Mouse (Mus musculus) layer of hippocampus, adult 9-11 months (tissue): ENCODE measurements around the gene Gpr25.

Experiments
- DNase-seq: peaks from one replicate; pipeline ENCODE4 v3.0.0; 2022

The Gpr25 gene

DNA sequence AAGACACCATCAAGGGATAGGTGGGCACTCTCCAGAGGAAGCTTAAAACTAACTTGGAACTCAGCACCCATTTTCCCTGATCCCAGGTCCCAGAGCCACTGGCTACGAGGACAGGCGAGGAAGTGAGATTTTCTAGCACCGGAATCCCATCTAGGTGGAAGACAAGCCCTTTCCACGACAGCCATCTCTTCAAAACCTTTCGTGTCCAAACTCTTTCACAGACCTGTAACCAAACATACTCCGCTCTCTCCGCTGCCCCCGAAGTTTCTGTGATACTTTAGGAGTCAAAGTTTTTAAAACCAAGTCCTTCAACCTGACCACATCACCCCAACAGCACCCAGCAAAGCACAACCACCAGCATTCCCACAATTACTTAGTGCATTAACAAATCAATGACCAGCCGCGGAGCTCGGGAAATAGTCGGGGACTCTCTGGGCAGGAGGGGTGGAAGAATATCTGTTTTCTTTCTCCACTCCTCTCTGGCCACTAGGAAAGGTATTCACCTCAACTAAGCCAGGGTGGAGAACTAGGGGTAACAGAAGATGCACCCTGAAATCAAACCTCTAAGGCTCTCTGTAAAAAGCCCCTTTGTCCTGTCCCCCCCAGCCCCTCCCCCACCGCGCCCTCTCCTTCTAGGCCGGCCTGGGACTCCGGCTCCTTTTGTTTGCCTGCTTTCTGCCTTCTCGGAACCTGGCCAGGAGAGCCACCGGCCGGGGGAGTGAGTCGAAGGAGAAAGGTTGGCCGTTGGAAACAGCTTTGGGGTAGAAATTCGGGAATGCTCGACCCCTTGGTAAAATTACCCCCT, 27.5 kb downstream of the Gpr25 start:
- no peak for DNase-seq

GRCm38 (mm10) chr1:136232285-136232926, 28.3 kb downstream of the Gpr25 start:
- no peak for DNase-seq

GRCm38 (mm10) chr1:136231596-136231995, 29.1 kb downstream of the Gpr25 start:
- DNase-seq: no peak

GRCm38 (mm10) chr1:136230201-136230600, 30.5 kb downstream of the Gpr25 start:
- DNase-seq: no peak

GRCm38 (mm10) chr1:136229040-136229373, 31.7 kb downstream of the Gpr25 start:
- no peak for DNase-seq

DNA sequence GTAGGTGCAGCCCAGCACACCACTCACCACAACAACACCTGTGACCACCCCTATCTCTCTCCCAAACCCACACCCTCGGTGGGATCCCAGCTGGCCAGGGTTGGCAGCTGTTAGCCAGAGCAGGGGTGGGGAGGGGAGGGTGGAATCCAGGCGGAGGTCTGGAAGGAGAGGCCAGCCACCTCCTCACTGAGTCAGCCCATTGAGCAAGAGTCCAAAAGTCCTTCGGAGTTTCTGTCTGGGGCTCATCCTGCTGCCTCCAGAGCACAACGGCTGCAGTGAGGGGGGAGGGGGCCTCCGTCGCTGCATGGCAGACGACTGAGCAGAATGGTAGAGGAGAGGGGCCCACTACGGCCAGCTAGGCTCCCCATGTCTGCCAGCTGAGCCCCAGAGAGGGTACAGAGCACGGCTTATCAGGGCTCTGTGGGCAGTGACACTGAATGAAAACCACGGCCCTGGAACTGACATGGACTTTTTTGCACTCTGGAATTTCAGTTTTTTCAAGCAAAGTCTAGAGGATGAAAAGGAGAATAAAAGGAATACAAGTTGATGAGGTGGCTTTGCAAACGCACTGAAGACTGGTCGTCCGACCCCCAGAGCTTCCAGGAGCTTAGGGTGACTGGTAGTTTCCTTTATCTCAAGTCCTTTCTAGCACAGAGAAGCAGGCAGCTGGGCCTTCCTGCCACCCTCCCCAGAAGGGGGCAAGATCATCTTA, 32.2 kb downstream of the Gpr25 start:
- no peak for DNase-seq

DNA sequence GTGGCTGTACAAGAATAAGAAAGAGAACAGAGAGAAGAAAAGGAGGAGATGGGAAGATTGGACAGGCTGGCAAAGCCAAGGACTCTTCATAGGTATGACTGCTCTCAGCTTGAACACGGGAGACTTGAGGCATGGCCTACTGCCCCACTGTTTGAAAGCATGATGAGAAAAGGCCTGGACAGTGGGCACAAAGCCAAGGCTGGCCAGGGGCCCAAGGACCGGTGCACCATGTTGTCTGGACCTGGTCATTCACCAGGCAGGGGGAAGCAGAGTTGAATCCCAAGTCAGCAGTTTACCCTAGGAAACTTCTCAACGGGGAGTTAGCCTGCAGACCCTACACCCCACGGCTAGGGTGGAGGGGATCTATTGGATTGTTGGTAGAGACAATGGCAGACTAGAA, 32.8 kb downstream of the Gpr25 start:
- DNase-seq: no peak

DNA sequence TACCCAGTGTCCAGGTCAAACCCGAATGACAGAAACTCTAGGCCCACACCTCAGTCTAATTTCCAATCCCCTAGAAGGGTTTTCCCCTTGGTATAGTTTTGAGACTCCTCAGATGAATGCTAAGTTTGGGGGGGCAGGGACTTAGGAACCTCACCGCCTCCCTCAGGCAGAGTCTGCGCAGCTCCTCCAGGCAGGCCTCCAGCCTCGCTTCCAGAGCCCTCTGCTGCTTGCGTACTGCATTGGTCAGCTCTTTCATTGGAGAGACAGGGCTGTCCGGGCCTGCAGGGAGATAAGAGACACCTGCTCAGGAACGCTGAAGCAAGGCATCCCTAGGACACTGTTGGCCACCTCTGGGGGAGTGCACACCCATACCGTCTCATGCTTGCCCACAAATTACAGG, 34.0 kb downstream of the Gpr25 start:
- DNase-seq: no peak

DNA sequence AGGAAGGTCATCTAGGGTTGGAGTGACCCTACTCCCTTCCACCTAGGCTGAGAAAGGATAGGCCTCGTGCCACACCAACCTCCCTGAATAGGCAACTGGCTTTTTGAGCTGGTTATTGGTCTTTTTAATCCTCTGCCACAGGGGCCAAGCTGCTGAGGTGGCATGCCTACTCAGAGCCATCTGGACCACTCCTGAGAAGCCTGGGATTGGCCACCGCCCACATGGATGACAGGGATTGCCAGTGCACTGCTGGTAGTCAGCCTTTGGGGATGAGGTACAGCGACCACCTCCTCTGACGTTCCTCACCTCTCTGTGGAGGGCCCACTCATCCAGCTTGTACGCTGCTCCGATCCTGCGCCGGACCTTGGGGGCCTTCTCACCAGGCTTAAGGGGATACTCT, 34.8 kb downstream of the Gpr25 start:
- no peak for DNase-seq

- no peak for DNase-seq
Observed at GRCm38 (mm10) chr1:136223758-136224342, 36.8 kb downstream of the Gpr25 start.

DNA sequence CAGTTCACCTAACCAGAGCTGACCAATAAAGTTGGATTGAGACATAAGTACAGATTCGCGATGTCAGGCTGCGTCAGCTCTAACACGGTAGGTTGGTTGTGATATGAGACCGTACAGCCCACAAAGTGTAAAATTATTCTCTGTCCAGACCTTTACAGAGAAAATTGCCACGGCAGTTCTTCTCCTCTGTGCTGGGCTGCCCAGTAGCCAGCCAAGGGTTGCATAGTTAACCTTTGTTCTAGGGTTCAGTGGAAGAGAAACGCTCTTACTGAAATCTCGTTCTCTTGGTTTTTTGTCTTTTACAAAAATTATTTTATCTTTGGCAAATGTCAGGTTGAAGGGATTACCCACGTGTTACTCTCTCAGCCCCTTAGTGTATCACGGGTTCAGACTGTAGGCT, 38.3 kb downstream of the Gpr25 start:
- DNase-seq: no peak

DNA sequence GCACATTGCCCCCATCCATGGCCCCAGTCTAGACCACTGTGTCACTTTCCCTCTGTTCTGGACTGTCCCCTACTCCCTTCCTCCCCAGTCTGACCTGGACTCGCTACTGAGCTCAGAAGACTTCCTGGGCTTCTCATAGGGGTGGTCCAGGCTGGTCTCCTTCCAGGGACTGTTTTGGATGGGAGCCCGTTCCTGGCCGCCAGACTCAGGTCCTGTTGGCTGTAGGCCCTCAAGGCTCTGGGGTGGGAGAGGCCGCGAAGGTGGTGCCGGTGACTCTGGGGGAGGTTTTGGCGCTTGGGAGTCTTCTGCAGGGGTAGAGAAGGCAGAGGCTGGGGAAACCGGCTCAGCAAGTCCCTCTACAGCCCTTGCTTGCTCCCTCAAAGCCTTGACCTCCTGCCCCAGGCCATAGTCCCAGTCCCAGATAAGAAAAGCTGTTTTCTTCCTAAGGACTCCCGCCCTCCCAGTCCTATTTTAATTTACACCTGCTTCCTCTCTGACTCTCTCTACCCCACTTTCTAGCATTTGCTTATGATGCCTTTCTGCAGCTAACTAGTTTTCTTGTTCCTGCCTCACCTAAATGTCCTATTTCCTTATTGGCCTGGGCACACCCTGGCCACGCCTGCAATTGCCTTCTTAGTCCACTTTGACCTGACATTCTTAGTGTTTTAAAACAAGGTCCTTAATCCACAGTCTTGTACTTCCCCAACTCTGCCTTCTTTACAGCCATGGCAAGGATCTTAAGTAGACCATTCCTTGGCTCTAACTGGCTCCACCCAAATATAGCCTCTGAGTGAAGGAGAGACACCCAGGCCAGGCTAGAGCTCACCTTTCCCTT, 40.4 kb downstream of the Gpr25 start:
- no peak for DNase-seq

- DNase-seq: no peak
Observed at GRCm38 (mm10) chr1:136214304-136214703, 46.4 kb downstream of the Gpr25 start.

- no peak for DNase-seq
Observed at GRCm38 (mm10) chr1:136212803-136213202, 47.9 kb downstream of the Gpr25 start, which contains the start of gene Mroh3. Gene Mroh3 (minus strand): TSS chr1:136212828.
